Mouse (Mus musculus) midbrain, embryonic 10.5 days (tissue): Measurements from ENCODE around the gene Gstm7. TPM values are rescaled to one million over a fixed set of nuclear protein-coding genes. Genes with fewer than 3 reads are reported as not detected.
"Not testable (repeated sequence)": the region's sequence is repeated elsewhere in the genome, so short reads cannot be mapped to it uniquely, and the experiment has no call there.

Experiments
- DNase-seq: peaks from one replicate; pipeline ENCODE4 v3.0.0-alpha.2; 2017; ENCODE audit warnings: low spot score
- H3K27ac ChIP-seq: fragments of 300-500 bp; sonication (generic); replicated peaks from 2 replicates; pipeline ENCODE4 v1.5.1; 2016; ENCODE audit warnings: mild to moderate bottlenecking
- H3K27me3 ChIP-seq: fragments of 300-500 bp; sonication (generic); 2 replicates; pipeline ENCODE4 v1.6.1; 2016; ENCODE audit warnings: low read depth, mild to moderate bottlenecking; ENCODE audit not compliant: poor library complexity, severe bottlenecking
- H3K36me3 ChIP-seq: fragments of 300-500 bp; sonication (generic); 2 replicates; pipeline ENCODE4 v1.6.1; 2016; ENCODE audit warnings: mild to moderate bottlenecking, moderate library complexity
- H3K4me1 ChIP-seq: fragments of 300-500 bp; sonication (generic); 2 replicates; pipeline ENCODE4 v1.6.1; 2016
- H3K4me3 ChIP-seq: fragments of 300-500 bp; sonication (generic); 2 replicates; pipeline ENCODE4 v1.5.1; 2016; ENCODE audit warnings: mild to moderate bottlenecking, moderate library complexity
- H3K9me3 ChIP-seq: fragments of 300-500 bp; sonication (generic); replicated peaks from 2 replicates; pipeline ENCODE4 v1.6.1; 2016; ENCODE audit warnings: mild to moderate bottlenecking
- WGBS: fragments of 180-500 bp; shearing (Covaris S2); methylation state at CpG from one replicate; pipeline ENCODE4 v1.1.7; 2016; 5-methylcytosine and 5-hydroxymethylcytosine counted together
- polyA plus RNA-seq: library from polyadenylated mRNA; unstranded; fragments of >200 nt; fragmentation: Nextera tagmentation; extraction: Ambion mirVana; gene quantifications from 2 replicates; pipeline ENCODE4 v1.2.1, GENCODE M21; 2016

Gene Gstm7
- polyA plus RNA-seq, result 20.6 and 39.5 TPM in 2 replicates

GRCm38 (mm10) chr3:107931670-107932069 is at the start of gene Gstm7:
TSS of gene Gstm7 (minus strand) at chr3:107931817.
- WGBS, result 8% methylated on average over 10 of the region's 10 CpGs
- Histone ChIP-seq H3K9me3 (no peaks in the 10 kb centered on the region), H3K27me3 (peaks cover 5% of the 10 kb centered on the region; the same call in 1 of the 2 replicates), H3K4me1 (peaks cover 28% of the 10 kb centered on the region), H3K4me3 (peak within 1 kb of the TSS; percentile 45), H3K27ac (peak within 1 kb of the TSS; percentile 83), H3K36me3 (no peaks in the 10 kb centered on the region)
- DNase-seq, result peak; percentile 99

- 75% methylated on average over 3 of the region's 3 CpGs for WGBS
- no peak overlapping the region for H3K27ac ChIP-seq
- no peaks in the 10 kb centered on the region for H3K27me3 ChIP-seq
- H3K36me3 ChIP-seq, result no peaks in the 10 kb centered on the region
- H3K4me1 ChIP-seq, result peaks cover 5% of the 10 kb centered on the region; the same call in 1 of the 2 replicates
- DNase-seq, result no peak
- H3K9me3 ChIP-seq, result no peaks in the 10 kb centered on the region
- H3K4me3 ChIP-seq, result no peak overlapping the region
Observed at GRCm38 (mm10) chr3:107981261-107981660, 49.6 kb upstream of the Gstm7 start.

- 83% methylated on average over 3 of the region's 3 CpGs for WGBS
- Histone ChIP-seq H3K27ac (no peak overlapping the region), H3K9me3 (no peaks in the 10 kb centered on the region)
Observed at GRCm38 (mm10) chr3:107977691-107978090, 46.1 kb upstream of the Gstm7 start.

GRCm38 (mm10) chr3:107974237-107974636 is 42.6 kb upstream of the Gstm7 start:
- H3K27ac ChIP-seq, result no peak overlapping the region
- no peaks in the 10 kb centered on the region for H3K36me3 ChIP-seq
- 87% methylated on average over 1 of the region's 1 CpGs for WGBS
- no peaks in the 10 kb centered on the region for H3K9me3 ChIP-seq
- DNase-seq, result no peak
- H3K27me3 ChIP-seq, result no peaks in the 10 kb centered on the region
- no peaks in the 10 kb centered on the region for H3K4me1 ChIP-seq
- H3K4me3 ChIP-seq, result no peak overlapping the region

More at GRCm38 (mm10) chr3:107977691-107978090, 46.1 kb upstream of the Gstm7 start:
- Histone ChIP-seq H3K27me3 (no peaks in the 10 kb centered on the region), H3K4me1 (no peaks in the 10 kb centered on the region), H3K36me3 (no peaks in the 10 kb centered on the region), H3K4me3 (no peak overlapping the region)
- DNase-seq, result no peak

GRCm38 (mm10) chr3:107972070-107972469 is 40.5 kb upstream of the Gstm7 start:
- DNase-seq, result no peak
- WGBS, result 93% methylated on average over 3 of the region's 3 CpGs
- H3K4me3 ChIP-seq, result no peak overlapping the region
- H3K36me3 ChIP-seq, result no peaks in the 10 kb centered on the region
- no peak overlapping the region for H3K27ac ChIP-seq
- no peaks in the 10 kb centered on the region for H3K9me3 ChIP-seq
- no peaks in the 10 kb centered on the region for H3K27me3 ChIP-seq
- no peaks in the 10 kb centered on the region for H3K4me1 ChIP-seq

- not testable (repeated sequence) for H3K9me3 ChIP-seq, H3K4me3 ChIP-seq, H3K27me3 ChIP-seq, H3K4me1 ChIP-seq, H3K27ac ChIP-seq, H3K36me3 ChIP-seq, DNase-seq
- WGBS, result 58% methylated on average over 3 of the region's 3 CpGs
Observed at GRCm38 (mm10) chr3:107971101-107971500, 39.5 kb upstream of the Gstm7 start.

- Histone ChIP-seq H3K9me3 (no peaks in the 10 kb centered on the region), H3K4me1 (peaks cover 13% of the 10 kb centered on the region), H3K27ac (no peak within 1 kb of the TSS), H3K4me3 (no peak within 1 kb of the TSS), H3K27me3 (no peaks in the 10 kb centered on the region), H3K36me3 (no peaks in the 10 kb centered on the region)
- no peak for DNase-seq
- 60% methylated on average over 13 of the region's 13 CpGs for WGBS
Observed at GRCm38 (mm10) chr3:107968724-107969395, 37.2 kb upstream of the Gstm7 start, which contains the start of gene Gstm3. TSS of gene Gstm3 (minus strand) at chr3:107969283.

- no peaks in the 10 kb centered on the region for H3K27me3 ChIP-seq
- DNase-seq, result no peak
- no peak overlapping the region for H3K4me3 ChIP-seq
- WGBS, result 95% methylated on average over 5 of the region's 5 CpGs
- H3K9me3 ChIP-seq, result no peaks in the 10 kb centered on the region
- peaks cover 15% of the 10 kb centered on the region for H3K4me1 ChIP-seq
- no peak overlapping the region for H3K27ac ChIP-seq
- H3K36me3 ChIP-seq, result no peaks in the 10 kb centered on the region
Observed at GRCm38 (mm10) chr3:107966631-107967030, 35.0 kb upstream of the Gstm7 start.

- no peak for DNase-seq
- 74% methylated on average over 1 of the region's 1 CpGs for WGBS
- H3K27me3 ChIP-seq, result no peaks in the 10 kb centered on the region
Observed at GRCm38 (mm10) chr3:107965592-107965991, 34.0 kb upstream of the Gstm7 start.

GRCm38 (mm10) chr3:107964656-107965308 is 33.2 kb upstream of the Gstm7 start:
- Histone ChIP-seq H3K4me1 (peaks cover 17% of the 10 kb centered on the region), H3K9me3 (no peaks in the 10 kb centered on the region), H3K4me3 (no peak overlapping the region), H3K36me3 (no peaks in the 10 kb centered on the region), H3K27me3 (no peaks in the 10 kb centered on the region), H3K27ac (peak overlapping the region; percentile 69)
- DNase-seq, result no peak
- WGBS, result 68% methylated on average over 5 of the region's 5 CpGs

More at GRCm38 (mm10) chr3:107965592-107965991, 34.0 kb upstream of the Gstm7 start:
- Histone ChIP-seq H3K36me3 (no peaks in the 10 kb centered on the region), H3K4me1 (peaks cover 15% of the 10 kb centered on the region), H3K4me3 (no peak overlapping the region), H3K9me3 (no peaks in the 10 kb centered on the region), H3K27ac (no peak overlapping the region)

- H3K9me3 ChIP-seq, result no peaks in the 10 kb centered on the region
- no peaks in the 10 kb centered on the region for H3K36me3 ChIP-seq
- peaks cover 17% of the 10 kb centered on the region for H3K4me1 ChIP-seq
- DNase-seq, result no peak
- 82% methylated on average over 4 of the region's 4 CpGs for WGBS
- no peak overlapping the region for H3K4me3 ChIP-seq
- peak overlapping the region; percentile 69 for H3K27ac ChIP-seq
- H3K27me3 ChIP-seq, result no peaks in the 10 kb centered on the region
Observed at GRCm38 (mm10) chr3:107964026-107964425, 32.4 kb upstream of the Gstm7 start.

- H3K4me1 ChIP-seq, DNase-seq, H3K27ac ChIP-seq, H3K4me3 ChIP-seq, H3K9me3 ChIP-seq, H3K27me3 ChIP-seq, H3K36me3 ChIP-seq: not testable (repeated sequence)
- 90% methylated on average over 9 of the region's 9 CpGs for WGBS
Observed at GRCm38 (mm10) chr3:107955260-107955659, 23.6 kb upstream of the Gstm7 start.

GRCm38 (mm10) chr3:107953906-107954305 is 22.3 kb upstream of the Gstm7 start:
- WGBS, result 85% methylated on average over 5 of the region's 5 CpGs
- no peak overlapping the region for H3K4me3 ChIP-seq

More at GRCm38 (mm10) chr3:107953906-107954305, 22.3 kb upstream of the Gstm7 start:
- peaks cover 5% of the 10 kb centered on the region; the same call in 1 of the 2 replicates for H3K4me1 ChIP-seq
- H3K27me3 ChIP-seq, result no peaks in the 10 kb centered on the region
- no peak for DNase-seq
- no peak overlapping the region for H3K27ac ChIP-seq
- H3K36me3 ChIP-seq, result no peaks in the 10 kb centered on the region
- no peaks in the 10 kb centered on the region for H3K9me3 ChIP-seq
